Mouse (Mus musculus) intestine, embryonic 15.5 days (tissue): Measurements from ENCODE around the gene L1cam. TPM values are rescaled to one million over a fixed set of nuclear protein-coding genes. Genes with fewer than 3 reads are reported as not detected.
A peak's percentile ranks its signal among the peaks of the same experiment; 100 is the strongest.

Experiments used
- ATAC-seq: fragments of 200-750 bp; cut with Nextera tagmentation; 2 replicates; pipeline ENCODE4 v1.8.0; 2017; ENCODE audit warnings: moderate TSS enrichment, moderate library complexity
- H3K27ac ChIP-seq: fragments of 300-500 bp; sonication (generic); 2 replicates; pipeline ENCODE4 v1.5.1; 2015; ENCODE audit warnings: mild to moderate bottlenecking, inconsistent platforms
- H3K27me3 ChIP-seq: fragments of 300-500 bp; sonication (generic); replicated peaks from 2 replicates; pipeline ENCODE4 v1.6.1; 2015; ENCODE audit warnings: inconsistent platforms
- H3K36me3 ChIP-seq: fragments of 300-500 bp; sonication (generic); 2 replicates; pipeline ENCODE4 v1.6.1; 2015; ENCODE audit warnings: inconsistent platforms
- H3K4me1 ChIP-seq: fragments of 300-500 bp; sonication (generic); replicated peaks from 2 replicates; pipeline ENCODE4 v1.6.1; 2015; ENCODE audit warnings: inconsistent platforms
- H3K4me2 ChIP-seq: fragments of 300-500 bp; sonication (generic); replicated peaks from 2 replicates; pipeline ENCODE4 v1.6.1; 2015; ENCODE audit warnings: mild to moderate bottlenecking, inconsistent platforms
- H3K4me3 ChIP-seq: fragments of 300-500 bp; sonication (generic); replicated peaks from 2 replicates; pipeline ENCODE4 v1.5.1; 2015; ENCODE audit warnings: inconsistent platforms
- H3K9ac ChIP-seq: fragments of 300-500 bp; sonication (generic); 2 replicates; pipeline ENCODE4 v1.6.1; 2015; ENCODE audit warnings: inconsistent platforms
- H3K9me3 ChIP-seq: fragments of 300-500 bp; sonication (generic); 2 replicates; pipeline ENCODE4 v1.6.1; 2016; ENCODE audit warnings: inconsistent platforms
- WGBS: fragments of 180-500 bp; shearing (Covaris S2); methylation state at CpG from one replicate; pipeline ENCODE4 v1.1.7; 2015; 5-methylcytosine and 5-hydroxymethylcytosine counted together
- polyA plus RNA-seq: library from polyadenylated mRNA; unstranded; fragments of >200 nt; fragmentation: Nextera tagmentation; extraction: Ambion mirVana; gene quantifications from 2 replicates; pipeline ENCODE4 v1.2.1, GENCODE M21; 2015

L1cam gene
- polyA plus RNA-seq, 1 experiment from 2014 or later = 9.0 TPM

- 44% methylated on average over 1 of the region's 1 CpGs for WGBS
- Histone ChIP-seq H3K9me3 (no peaks in the 10 kb centered on the region), H3K9ac (no peak overlapping the region), H3K4me1 (no peaks in the 10 kb centered on the region), H3K4me3 (no peak overlapping the region), H3K4me2 (no peak overlapping the region), H3K27ac (no peak overlapping the region), H3K27me3 (no peaks in the 10 kb centered on the region; the same call in 1 of the 2 replicates), H3K36me3 (no peaks in the 10 kb centered on the region)
- ATAC-seq = no peak
Measured at GRCm38 (mm10) chrX:73871956-73872355, 23.9 kb downstream of the L1cam start.

GRCm38 (mm10) chrX:73871474-73871873 lies 24.4 kb downstream of the L1cam start:
- no peak overlapping the region for H3K27ac ChIP-seq
- H3K36me3 ChIP-seq = no peaks in the 10 kb centered on the region
- no peak overlapping the region for H3K4me2 ChIP-seq
- H3K9ac ChIP-seq = no peak overlapping the region
- ATAC-seq = no peak
- no peaks in the 10 kb centered on the region for H3K4me1 ChIP-seq
- H3K9me3 ChIP-seq = no peaks in the 10 kb centered on the region
- no peak overlapping the region for H3K4me3 ChIP-seq
- H3K27me3 ChIP-seq = no peaks in the 10 kb centered on the region; the same call in 1 of the 2 replicates

GRCm38 (mm10) chrX:73869334-73869733 lies 26.6 kb downstream of the L1cam start:
- 13% methylated on average over 5 of the region's 5 CpGs for WGBS
- H3K4me3 ChIP-seq = no peak overlapping the region
- no peaks in the 10 kb centered on the region for H3K4me1 ChIP-seq
- no peak for ATAC-seq
- H3K27me3 ChIP-seq = no peaks in the 10 kb centered on the region; the same call in 1 of the 2 replicates
- H3K36me3 ChIP-seq = no peaks in the 10 kb centered on the region
- no peak overlapping the region for H3K4me2 ChIP-seq
- no peak overlapping the region for H3K27ac ChIP-seq
- H3K9ac ChIP-seq = no peak overlapping the region
- H3K9me3 ChIP-seq = no peaks in the 10 kb centered on the region

GRCm38 (mm10) chrX:73867852-73868251 lies 28.1 kb downstream of the L1cam start:
- H3K4me1 ChIP-seq = no peaks in the 10 kb centered on the region
- H3K27me3 ChIP-seq = no peaks in the 10 kb centered on the region; the same call in 1 of the 2 replicates
- 72% methylated on average over 1 of the region's 1 CpGs for WGBS
- no peak overlapping the region for H3K4me3 ChIP-seq
- no peak overlapping the region for H3K27ac ChIP-seq
- H3K9me3 ChIP-seq = no peaks in the 10 kb centered on the region
- no peak overlapping the region for H3K9ac ChIP-seq
- no peak overlapping the region for H3K4me2 ChIP-seq
- ATAC-seq = no peak
- no peaks in the 10 kb centered on the region for H3K36me3 ChIP-seq

GRCm38 (mm10) chrX:73867256-73867655 lies 28.6 kb downstream of the L1cam start:
- no peak for ATAC-seq
- H3K9ac ChIP-seq = no peak overlapping the region
- H3K4me3 ChIP-seq = no peak overlapping the region
- H3K4me2 ChIP-seq = no peak overlapping the region
- no peaks in the 10 kb centered on the region for H3K36me3 ChIP-seq
- H3K9me3 ChIP-seq = no peaks in the 10 kb centered on the region
- H3K27me3 ChIP-seq = no peaks in the 10 kb centered on the region; the same call in 1 of the 2 replicates
- WGBS = 39% methylated on average over 3 of the region's 3 CpGs
- H3K27ac ChIP-seq = no peak overlapping the region
- no peaks in the 10 kb centered on the region for H3K4me1 ChIP-seq

GRCm38 (mm10) chrX:73864692-73865091 lies 31.2 kb downstream of the L1cam start:
- no peak overlapping the region for H3K4me2 ChIP-seq
- no peaks in the 10 kb centered on the region for H3K36me3 ChIP-seq
- H3K9me3 ChIP-seq = no peaks in the 10 kb centered on the region
- WGBS = 56% methylated on average over 3 of the region's 3 CpGs
- no peak overlapping the region for H3K9ac ChIP-seq
- no peak for ATAC-seq
- no peak overlapping the region for H3K4me3 ChIP-seq
- H3K27me3 ChIP-seq = no peaks in the 10 kb centered on the region; the same call in 1 of the 2 replicates
- H3K4me1 ChIP-seq = no peaks in the 10 kb centered on the region
- H3K27ac ChIP-seq = no peak overlapping the region

- Histone ChIP-seq H3K27me3 (no peaks in the 10 kb centered on the region), H3K27ac (no peak overlapping the region), H3K4me2 (no peak overlapping the region), H3K9me3 (no peaks in the 10 kb centered on the region), H3K36me3 (no peaks in the 10 kb centered on the region), H3K4me3 (no peak overlapping the region), H3K9ac (no peak overlapping the region), H3K4me1 (no peaks in the 10 kb centered on the region)
- 70% methylated on average over 3 of the region's 3 CpGs for WGBS
- no peak for ATAC-seq
Measured at GRCm38 (mm10) chrX:73855087-73855408, 40.9 kb downstream of the L1cam start.

GRCm38 (mm10) chrX:73854326-73855086 lies 41.4 kb downstream of the L1cam start:
- Histone ChIP-seq H3K4me3 (no peak overlapping the region), H3K27me3 (no peaks in the 10 kb centered on the region), H3K9me3 (no peaks in the 10 kb centered on the region), H3K4me2 (no peak overlapping the region), H3K4me1 (no peaks in the 10 kb centered on the region), H3K9ac (no peak overlapping the region), H3K36me3 (no peaks in the 10 kb centered on the region), H3K27ac (no peak overlapping the region)
- WGBS = 79% methylated on average over 9 of the region's 9 CpGs
- ATAC-seq = no peak

- Histone ChIP-seq H3K9me3 (no peaks in the 10 kb centered on the region), H3K36me3 (no peaks in the 10 kb centered on the region), H3K27ac (no peak overlapping the region), H3K4me1 (no peaks in the 10 kb centered on the region), H3K9ac (no peak overlapping the region), H3K27me3 (no peaks in the 10 kb centered on the region), H3K4me2 (no peak overlapping the region), H3K4me3 (no peak overlapping the region)
- WGBS = 76% methylated on average over 3 of the region's 3 CpGs
- ATAC-seq = no peak
Measured at GRCm38 (mm10) chrX:73836691-73837090, 59.2 kb downstream of the L1cam start.

- no peaks in the 10 kb centered on the region for H3K27me3 ChIP-seq
- no peaks in the 10 kb centered on the region for H3K4me1 ChIP-seq
- no peaks in the 10 kb centered on the region for H3K36me3 ChIP-seq
- H3K4me3 ChIP-seq = no peak overlapping the region
- no peaks in the 10 kb centered on the region for H3K9me3 ChIP-seq
- no peak overlapping the region for H3K9ac ChIP-seq
- no peak for ATAC-seq
- no peak overlapping the region for H3K27ac ChIP-seq
- 93% methylated on average over 1 of the region's 1 CpGs for WGBS
- H3K4me2 ChIP-seq = no peak overlapping the region
Measured at GRCm38 (mm10) chrX:73835731-73836130, 60.2 kb downstream of the L1cam start.

- 0 out of 2 replicates have a peak within 1 kb of the TSS, but pooled peaks have one; percentile 27 for H3K27ac ChIP-seq
- ATAC-seq = peak; percentile 88
- H3K9ac ChIP-seq = peak within 1 kb of the TSS; percentile 60
- H3K4me1 ChIP-seq = no peaks in the 10 kb centered on the region
- H3K36me3 ChIP-seq = no peaks in the 10 kb centered on the region
- peak within 1 kb of the TSS; percentile 57 for H3K4me3 ChIP-seq
- peaks cover 19% of the 10 kb centered on the region for H3K27me3 ChIP-seq
- H3K4me2 ChIP-seq = peak within 1 kb of the TSS; percentile 77
- H3K9me3 ChIP-seq = no peaks in the 10 kb centered on the region
- 18% methylated on average over 78 of the region's 84 CpGs for WGBS
Measured at GRCm38 (mm10) chrX:73824185-73825151, 71.4 kb downstream of the L1cam start, which contains the start of gene Pdzd4. TSS of gene Pdzd4 (minus strand) at chrX:73824969.

GRCm38 (mm10) chrX:73823747-73824146 lies 72.2 kb downstream of the L1cam start:
- H3K9me3 ChIP-seq = no peaks in the 10 kb centered on the region
- H3K9ac ChIP-seq = no peak overlapping the region
- H3K27ac ChIP-seq = no peak overlapping the region
- peak overlapping the region; percentile 77 for H3K4me2 ChIP-seq
- no peaks in the 10 kb centered on the region for H3K4me1 ChIP-seq
- no peak for ATAC-seq
- WGBS = 18% methylated on average over 17 of the region's 17 CpGs
- H3K4me3 ChIP-seq = peak overlapping the region; percentile 57
- H3K36me3 ChIP-seq = no peaks in the 10 kb centered on the region
- peaks cover 19% of the 10 kb centered on the region for H3K27me3 ChIP-seq
